Mouse (Mus musculus) spleen, adult 2 months (tissue): ENCODE measurements around the gene Nos1ap.

Experiments used
- CTCF ChIP-seq: fragments of 200-500 bp; IDR thresholded peaks from 2 replicates; pipeline ENCODE4 v1.5.1; 2011; ENCODE audit warnings: mild to moderate bottlenecking, inconsistent platforms; ENCODE audit not compliant: insufficient read depth, insufficient read length, insufficient replicate concordance; ENCODE audit errors: extremely low read depth
- POLR2A ChIP-seq: fragments of 200-500 bp; IDR thresholded peaks from 2 replicates; pipeline ENCODE4 v1.6.1; 2011; ENCODE audit warnings: low read depth, low read length, inconsistent platforms

DNA sequence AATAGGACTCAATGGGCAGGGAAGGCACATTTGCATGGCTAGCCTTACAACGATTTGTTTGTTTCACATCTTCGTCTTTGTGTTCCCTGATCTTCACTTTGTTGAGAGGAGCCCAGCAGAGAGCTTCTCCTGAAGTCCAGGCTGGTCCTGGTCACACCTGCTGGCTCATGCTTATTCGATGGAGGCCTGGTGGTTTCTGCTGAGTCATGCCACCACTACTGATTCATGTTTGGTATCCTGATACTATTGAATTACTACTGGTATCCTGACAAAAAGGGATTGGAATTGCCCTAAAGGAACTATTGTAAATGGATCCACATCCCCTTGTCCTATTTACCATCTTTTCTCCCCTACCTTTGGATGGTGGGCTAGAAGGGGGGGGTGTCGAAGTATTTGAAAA lies 40.8 kb upstream of the Nos1ap start:
- no peak for TF ChIP-seq CTCF
- no peak for TF ChIP-seq POLR2A
